Mouse (Mus musculus): Measurements from ENCODE around the gene Gm20388. TPM values are rescaled to one million over a fixed set of nuclear protein-coding genes. Genes with fewer than 3 reads are reported as not detected.
A peak's percentile ranks its signal among the peaks of the same experiment; 100 is the strongest.

Gene Gm20388
- polyA plus RNA-seq, 1 experiment from 2014 or later = 5.5 TPM

- Histone ChIP-seq H3K27me3 (ENCODE audit: poor library complexity, severe bottlenecking) (0 out of 2 replicates have a peak, but pooled peaks cover 21% of the 10 kb centered on the region), H3K9me3 (no peaks in the 10 kb centered on the region), H3K36me3 (replicated peaks) (no peaks in the 10 kb centered on the region), H3K4me3 (no peak overlapping the region), H3K4me1 (peaks cover 63% of the 10 kb centered on the region), H3K27ac (peak overlapping the region; percentile 66)
- DNase-seq (ENCODE audit: extremely low spot score, low spot score) = peak; percentile 21
- 57% methylated on average over 30 of the region's 30 CpGs for WGBS
Observed at GRCm38 (mm10) chr8:121174721-121175539, 1264.3 kb downstream of the Gm20388 start.

GRCm38 (mm10) chr8:121175540-121176090, 1265.0 kb downstream of the Gm20388 start:
- Histone ChIP-seq H3K4me3 (no peak overlapping the region), H3K27ac (peak overlapping the region; percentile 66), H3K36me3 (replicated peaks) (no peaks in the 10 kb centered on the region), H3K4me1 (peaks cover 60% of the 10 kb centered on the region), H3K27me3 (ENCODE audit: poor library complexity, severe bottlenecking) (0 out of 2 replicates have a peak, but pooled peaks cover 21% of the 10 kb centered on the region), H3K9me3 (no peaks in the 10 kb centered on the region)
- WGBS = 79% methylated on average over 8 of the region's 8 CpGs
- no peak for DNase-seq (ENCODE audit: extremely low spot score, low spot score)

- WGBS = 25% methylated on average over 3 of the region's 3 CpGs
- peaks cover 60% of the 10 kb centered on the region for H3K4me1 ChIP-seq
- 0 out of 2 replicates have a peak, but pooled peaks cover 17% of the 10 kb centered on the region for H3K27me3 ChIP-seq (ENCODE audit: poor library complexity, severe bottlenecking)
- no peak overlapping the region for H3K4me3 ChIP-seq
- H3K36me3 ChIP-seq (replicated peaks) = no peaks in the 10 kb centered on the region
- no peak overlapping the region for H3K27ac ChIP-seq
- H3K9me3 ChIP-seq = no peaks in the 10 kb centered on the region
- DNase-seq (ENCODE audit: extremely low spot score, low spot score) = no peak
Observed at GRCm38 (mm10) chr8:121176291-121176690, 1265.7 kb downstream of the Gm20388 start.

- H3K4me1 ChIP-seq = peaks cover 37% of the 10 kb centered on the region
- 56% methylated on average over 21 of the region's 21 CpGs for WGBS
- peak overlapping the region; percentile 27; the same call in 1 of the 2 replicates for H3K4me3 ChIP-seq
- peak; percentile 18 for DNase-seq (ENCODE audit: extremely low spot score, low spot score)
- peaks cover 25% of the 10 kb centered on the region; the same call in 1 of the 2 replicates for H3K27me3 ChIP-seq (ENCODE audit: poor library complexity, severe bottlenecking)
- peak overlapping the region; percentile 75 for H3K27ac ChIP-seq
- H3K9me3 ChIP-seq = no peaks in the 10 kb centered on the region
- no peaks in the 10 kb centered on the region for H3K36me3 ChIP-seq (replicated peaks)
Observed at GRCm38 (mm10) chr8:121180474-121181284, 1270.0 kb downstream of the Gm20388 start.

GRCm38 (mm10) chr8:121181285-121181884, 1270.7 kb downstream of the Gm20388 start:
- no peak for DNase-seq (ENCODE audit: extremely low spot score, low spot score)
- Histone ChIP-seq H3K36me3 (replicated peaks) (no peaks in the 10 kb centered on the region), H3K27ac (peak overlapping the region; percentile 75), H3K9me3 (no peaks in the 10 kb centered on the region), H3K4me1 (peaks cover 29% of the 10 kb centered on the region), H3K4me3 (no peak overlapping the region), H3K27me3 (ENCODE audit: poor library complexity, severe bottlenecking) (peaks cover 25% of the 10 kb centered on the region; the same call in 1 of the 2 replicates)
- 78% methylated on average over 10 of the region's 10 CpGs for WGBS

- H3K36me3 ChIP-seq (replicated peaks) = no peaks in the 10 kb centered on the region
- peaks cover 9% of the 10 kb centered on the region for H3K4me1 ChIP-seq
- H3K4me3 ChIP-seq = no peak overlapping the region
- 80% methylated on average over 15 of the region's 15 CpGs for WGBS
- H3K9me3 ChIP-seq = no peaks in the 10 kb centered on the region
- H3K27ac ChIP-seq = 0 out of 2 replicates have a peak overlapping the region, but pooled peaks have one; percentile 13
- H3K27me3 ChIP-seq (ENCODE audit: poor library complexity, severe bottlenecking) = peaks cover 14% of the 10 kb centered on the region; the same call in 1 of the 2 replicates
- DNase-seq (ENCODE audit: extremely low spot score, low spot score) = no peak
Observed at GRCm38 (mm10) chr8:121187491-121188364, 1277.1 kb downstream of the Gm20388 start.

- no peak for DNase-seq (ENCODE audit: extremely low spot score, low spot score)
- H3K27ac ChIP-seq = no peak overlapping the region
Observed at GRCm38 (mm10) chr8:121188994-121189393, 1278.4 kb downstream of the Gm20388 start.

GRCm38 (mm10) chr8:121192451-121192850, 1281.8 kb downstream of the Gm20388 start:
- H3K27ac ChIP-seq = no peak overlapping the region
- no peaks in the 10 kb centered on the region for H3K36me3 ChIP-seq (replicated peaks)
- 82% methylated on average over 8 of the region's 8 CpGs for WGBS
- H3K4me3 ChIP-seq = no peak overlapping the region
- no peaks in the 10 kb centered on the region for H3K9me3 ChIP-seq
- peaks cover 8% of the 10 kb centered on the region for H3K4me1 ChIP-seq
- DNase-seq (ENCODE audit: extremely low spot score, low spot score) = no peak
- H3K27me3 ChIP-seq (ENCODE audit: poor library complexity, severe bottlenecking) = peaks cover 39% of the 10 kb centered on the region

More at GRCm38 (mm10) chr8:121188994-121189393, 1278.4 kb downstream of the Gm20388 start:
- H3K36me3 ChIP-seq (replicated peaks) = no peaks in the 10 kb centered on the region
- no peak overlapping the region for H3K4me3 ChIP-seq
- WGBS = 79% methylated on average over 9 of the region's 9 CpGs
- H3K9me3 ChIP-seq = no peaks in the 10 kb centered on the region
- peaks cover 9% of the 10 kb centered on the region for H3K4me1 ChIP-seq
- H3K27me3 ChIP-seq (ENCODE audit: poor library complexity, severe bottlenecking) = peaks cover 22% of the 10 kb centered on the region

- Histone ChIP-seq H3K27me3 (ENCODE audit: poor library complexity, severe bottlenecking) (peaks cover 41% of the 10 kb centered on the region), H3K9me3 (no peaks in the 10 kb centered on the region), H3K27ac (no peak overlapping the region), H3K4me1 (peaks cover 15% of the 10 kb centered on the region), H3K36me3 (replicated peaks) (no peaks in the 10 kb centered on the region), H3K4me3 (no peak overlapping the region)
- DNase-seq (ENCODE audit: extremely low spot score, low spot score) = no peak
- WGBS = 86% methylated on average over 7 of the region's 7 CpGs
Observed at GRCm38 (mm10) chr8:121195970-121196369, 1285.3 kb downstream of the Gm20388 start.

GRCm38 (mm10) chr8:121196726-121197668, 1286.4 kb downstream of the Gm20388 start:
- H3K27ac ChIP-seq = peak overlapping the region; percentile 60; the same call in 1 of the 2 replicates
- peaks cover 19% of the 10 kb centered on the region for H3K4me1 ChIP-seq
- 93% methylated on average over 16 of the region's 16 CpGs for WGBS
- no peak overlapping the region for H3K4me3 ChIP-seq
- H3K36me3 ChIP-seq (replicated peaks) = no peaks in the 10 kb centered on the region
- H3K27me3 ChIP-seq (ENCODE audit: poor library complexity, severe bottlenecking) = peaks cover 36% of the 10 kb centered on the region
- no peaks in the 10 kb centered on the region for H3K9me3 ChIP-seq
- DNase-seq (ENCODE audit: extremely low spot score, low spot score) = no peak

- H3K27me3 ChIP-seq (ENCODE audit: poor library complexity, severe bottlenecking) = peaks cover 22% of the 10 kb centered on the region
- H3K4me3 ChIP-seq = no peak overlapping the region
- no peak overlapping the region for H3K27ac ChIP-seq
- WGBS = 81% methylated on average over 12 of the region's 12 CpGs
- no peak for DNase-seq (ENCODE audit: extremely low spot score, low spot score)
- no peaks in the 10 kb centered on the region for H3K36me3 ChIP-seq (replicated peaks)
- peaks cover 27% of the 10 kb centered on the region for H3K4me1 ChIP-seq
- H3K9me3 ChIP-seq = no peaks in the 10 kb centered on the region
Observed at GRCm38 (mm10) chr8:121200069-121200468, 1289.4 kb downstream of the Gm20388 start.
